Mouse (Mus musculus): ENCODE data around the gene Mrps5. TPM values are rescaled to one million over a fixed set of nuclear protein-coding genes. Genes with fewer than 3 reads are reported as not detected.

The Mrps5 gene
- total RNA-seq, 2 experiments from 2014 or later = 81.4 to 91.4 TPM

Other genes starting within 250 kb of the Mrps5 start
- not detected for gene Astl, start 248.6 kb upstream of the Mrps5 start, total RNA-seq (2021)
- under 1 TPM; 0.48 to 0.86 TPM for gene Adra2b, start 224.0 kb upstream of the Mrps5 start, total RNA-seq (2021)
- gene Gpat2, start 162.0 kb upstream of the Mrps5 start, total RNA-seq (2021) = not detected
- 10 to 100 TPM; 22.0 to 22.7 TPM for gene Fahd2a, start 142.7 kb upstream of the Mrps5 start, total RNA-seq (2021)
- gene Kcnip3, start 65.1 kb upstream of the Mrps5 start, total RNA-seq (2021) = under 1 TPM; 0.18 to 0.49 TPM
- gene Prom2, start 45.8 kb upstream of the Mrps5 start, total RNA-seq (2021) = not detected
- 1 to 10 TPM; 2.1 TPM for gene Zfp661, start 128 bp upstream of the Mrps5 start, total RNA-seq (2021)
- gene Mal, start 69.5 kb downstream of the Mrps5 start, total RNA-seq (2021) = 1 to 10 TPM; 1.6 to 4.4 TPM
- gene Mall, start 142.7 kb downstream of the Mrps5 start, total RNA-seq (2021) = 1 to 10 TPM; 1.7 to 2.3 TPM
- 10 to 100 TPM; 19.0 to 23.6 TPM for gene Nphp1, start 201.7 kb downstream of the Mrps5 start, total RNA-seq (2021)
- 100 to 1,000 TPM; 105 to 118 TPM for gene Mtln, start 205.3 kb downstream of the Mrps5 start, total RNA-seq (2021)
- gene Bub1, start 244.6 kb downstream of the Mrps5 start, total RNA-seq (2021) = under 1 TPM; 0.17 to 0.26 TPM